Mouse (Mus musculus): ENCODE data around the gene Mylk4.
A peak's percentile ranks its signal among the peaks of the same experiment; 100 is the strongest.

DNA sequence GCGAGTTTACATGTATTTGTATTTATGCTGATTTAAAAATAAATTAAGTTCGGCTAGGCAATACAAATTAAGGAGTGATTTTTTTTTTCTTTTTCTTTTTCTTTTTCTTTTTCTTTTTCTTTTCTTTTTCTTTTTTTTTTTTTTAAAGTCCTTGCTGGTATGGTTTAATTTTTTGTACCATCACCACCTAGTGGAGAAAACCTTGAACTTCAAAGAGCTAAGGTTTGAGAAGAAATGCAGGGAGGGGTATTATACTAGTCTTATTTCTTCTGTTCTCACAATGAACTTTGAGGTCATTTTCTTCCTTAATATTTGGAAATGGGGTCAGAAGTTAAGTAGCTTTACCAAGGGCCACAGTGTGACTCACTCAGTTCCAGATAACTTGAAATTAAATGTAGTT, 15.4 kb upstream of the Mylk4 start:
- TF ChIP-seq NELFE (IDR thresholded peaks at IDR 0.05; ENCODE audit: low read depth, low read length), result no peak
- peak in 1 of 2 experiments; percentile 57; a peak in 3 of 4 replicates for TF ChIP-seq CTCF (conservative IDR thresholded peaks at IDR 0.05 in 1 of 2, IDR thresholded peaks at IDR 0.05 in 1 of 2; ENCODE audit: low read depth in 2 of 2, low read length in 2 of 2)
- no peak for TF ChIP-seq BHLHE40 (IDR thresholded peaks at IDR 0.05; ENCODE audit: low read depth, low read length)
- TF ChIP-seq POLR2A (IDR thresholded peaks at IDR 0.05; ENCODE audit: low read depth, low read length), result no peak
- no peak for TF ChIP-seq ETS1 (conservative IDR thresholded peaks at IDR 0.05; ENCODE audit: low read depth, low read length)
- TF ChIP-seq ZMIZ1 (IDR thresholded peaks at IDR 0.05; ENCODE audit: low read depth, low read length), result no peak
